Mouse (Mus musculus) gonadal fat pad, adult 2 months (tissue): ENCODE measurements around the gene Fgb. TPM values are rescaled to one million over a fixed set of nuclear protein-coding genes. Genes with fewer than 3 reads are reported as not detected.

Experiments used
- DNase-seq: peaks from one replicate; pipeline ENCODE4 v3.0.0-alpha.2; 2012; ENCODE audit warnings: low read depth
- polyA plus RNA-seq: library from polyadenylated mRNA; depleted of rRNA; stranded (reverse); fragments of >200 nt; gene quantifications from 2 replicates; pipeline ENCODE4 v1.2.3, GENCODE M21; 2012

Gene Fgb
- polyA plus RNA-seq, 1 experiment, result 0.04 TPM

DNA sequence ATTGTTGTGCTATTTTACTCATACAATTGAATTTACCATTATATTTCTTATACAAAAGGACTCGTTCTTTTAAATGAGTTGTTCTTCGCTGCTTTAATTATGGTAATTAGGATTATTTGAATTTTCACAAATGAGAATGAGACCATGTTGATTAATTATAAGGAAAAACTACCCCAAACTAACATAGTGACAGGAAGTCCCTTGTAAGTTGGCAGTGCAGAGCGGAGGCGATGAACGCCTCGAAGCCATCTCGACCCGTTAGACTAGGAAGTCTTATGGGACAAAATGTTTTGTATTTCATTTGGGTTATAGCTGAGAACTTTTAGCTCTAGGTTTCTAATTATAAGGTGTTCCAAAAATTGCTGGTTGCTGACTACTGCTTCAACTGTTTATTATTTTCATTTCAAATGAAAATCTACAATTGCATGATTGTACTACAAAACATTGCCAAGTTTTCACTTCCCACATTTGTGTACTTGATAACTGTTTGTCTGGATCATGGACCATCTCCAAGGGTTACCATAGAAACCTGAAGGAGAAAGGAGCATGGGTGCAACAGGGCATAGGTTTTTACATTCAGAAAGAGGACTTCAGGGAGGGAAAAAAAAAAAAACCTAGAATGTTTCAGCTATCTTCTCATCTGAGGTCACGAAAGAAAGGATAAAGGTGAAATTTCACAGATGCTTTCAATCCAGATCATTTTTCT lies 22.0 kb downstream of the Fgb start:
- no peak for DNase-seq

DNA sequence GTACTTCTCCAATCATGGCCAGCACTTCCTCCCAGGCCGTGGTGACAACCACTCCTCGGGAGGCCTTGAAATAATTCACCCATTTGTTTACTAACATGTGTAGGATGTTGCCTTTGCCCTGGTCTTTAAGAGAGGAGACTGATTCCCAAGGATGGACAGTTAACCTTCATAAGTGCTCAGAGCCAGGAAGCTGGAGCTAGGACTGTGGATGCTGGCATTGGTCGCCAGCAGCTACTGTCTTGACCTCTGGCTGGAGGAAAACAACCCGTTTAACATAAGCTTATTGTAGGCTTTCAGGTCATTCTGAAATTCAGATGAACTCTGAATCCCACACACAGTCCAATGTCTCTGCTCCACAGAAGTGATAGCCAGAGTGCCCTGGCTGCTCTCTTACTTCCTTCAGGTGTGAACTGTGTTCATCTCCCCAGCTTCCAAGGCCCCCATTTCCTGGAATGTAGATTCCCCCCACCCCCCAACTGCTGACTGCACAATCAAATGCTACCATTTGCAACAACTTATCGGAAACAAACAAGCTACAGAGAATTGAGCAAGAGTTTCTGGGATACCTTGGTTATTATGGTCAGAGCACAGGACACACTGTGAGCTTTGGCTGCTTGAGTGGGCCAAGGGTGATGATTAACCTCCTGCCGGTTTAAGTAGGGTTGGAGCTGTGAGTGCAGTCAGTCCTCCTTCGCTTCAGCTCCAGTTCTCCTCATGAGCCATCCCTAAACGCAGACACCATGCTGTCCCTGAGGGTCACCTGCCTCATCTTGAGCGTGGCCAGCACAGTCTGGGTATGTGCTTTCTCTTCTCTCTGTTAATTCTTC lies 24.0 kb downstream of the Fgb start, which contains the start of gene Fga:
Gene Fga (plus strand): TSS at position 602 of the 827 bp plus-strand sequence.
- no peak for DNase-seq

DNA sequence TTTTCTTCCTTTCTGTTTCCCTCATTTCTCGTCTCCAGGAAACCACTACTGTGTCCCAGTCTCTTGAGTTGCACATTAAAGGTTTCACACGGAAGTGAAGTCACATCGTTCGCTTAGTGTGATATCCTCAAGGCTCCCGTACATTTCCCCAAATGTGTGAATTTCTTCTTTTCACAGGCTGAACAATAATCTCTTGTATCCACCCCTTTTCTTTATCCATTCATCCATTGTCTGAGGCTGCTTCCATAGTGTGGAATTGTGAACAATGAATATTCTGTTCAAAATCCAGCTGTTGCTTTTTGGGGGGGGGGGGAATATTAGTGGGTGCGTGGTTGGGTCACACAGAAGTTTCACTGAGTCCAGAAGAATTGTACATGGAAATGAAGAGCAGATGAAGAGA lies 24.6 kb downstream of the Fgb start:
- DNase-seq, result no peak

DNA sequence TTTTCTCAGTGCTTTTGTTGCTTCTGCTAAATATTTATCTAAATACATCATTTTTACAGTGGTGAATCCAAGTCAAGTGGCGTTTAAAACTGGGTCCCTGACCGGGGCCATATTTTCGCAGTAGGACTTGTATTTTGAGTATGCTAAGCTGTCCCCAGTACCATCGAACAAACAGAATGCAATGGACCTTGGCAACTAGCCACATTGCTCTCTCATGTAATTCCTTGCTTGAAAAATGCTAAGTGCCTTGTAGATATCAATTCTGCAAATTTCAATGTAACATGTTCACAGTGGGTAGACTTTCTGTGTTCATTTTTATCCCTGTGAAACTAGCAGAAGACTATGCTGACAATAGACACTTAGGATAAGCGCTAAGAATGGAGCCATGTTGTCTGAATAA lies 28.5 kb downstream of the Fgb start:
- no peak for DNase-seq

DNA sequence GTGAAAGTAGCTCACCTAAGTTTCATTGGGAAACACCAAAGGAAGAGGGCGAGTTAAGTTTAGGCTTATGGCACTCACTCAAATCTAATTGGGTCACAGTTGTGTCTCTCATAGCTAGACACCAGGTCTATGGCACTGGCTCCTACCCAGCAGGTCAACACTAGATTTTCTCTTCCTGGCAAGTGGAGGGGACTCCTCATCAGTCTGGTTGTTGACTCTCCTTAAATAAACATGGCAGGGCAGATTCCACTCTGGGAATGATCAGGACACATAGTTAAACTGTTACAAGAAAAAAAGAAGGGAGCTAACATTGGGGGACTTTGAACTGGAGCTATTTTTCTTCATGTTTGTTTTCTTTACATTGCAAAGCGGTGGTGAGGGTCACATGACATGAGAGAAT lies 29.3 kb downstream of the Fgb start:
- DNase-seq, result no peak

DNA sequence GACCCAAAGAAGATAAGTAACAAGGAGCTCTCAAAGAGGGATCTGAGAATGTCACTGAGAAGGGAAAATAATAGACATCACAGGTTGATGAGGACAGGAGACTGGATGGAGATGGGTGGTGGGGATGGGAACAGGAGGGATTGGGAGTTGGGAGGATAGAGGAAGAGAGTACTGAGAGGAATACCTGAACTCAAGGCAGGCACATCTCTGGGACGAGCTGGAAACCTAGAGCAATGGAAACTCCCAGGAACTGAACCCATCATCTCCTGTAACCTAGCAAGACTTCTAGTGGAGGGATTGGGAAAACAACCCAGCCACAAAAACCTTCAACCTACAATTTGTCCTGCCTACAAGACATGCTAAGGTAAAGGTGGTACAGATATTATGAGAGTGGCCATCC lies 33.4 kb downstream of the Fgb start:
- no peak for DNase-seq

DNA sequence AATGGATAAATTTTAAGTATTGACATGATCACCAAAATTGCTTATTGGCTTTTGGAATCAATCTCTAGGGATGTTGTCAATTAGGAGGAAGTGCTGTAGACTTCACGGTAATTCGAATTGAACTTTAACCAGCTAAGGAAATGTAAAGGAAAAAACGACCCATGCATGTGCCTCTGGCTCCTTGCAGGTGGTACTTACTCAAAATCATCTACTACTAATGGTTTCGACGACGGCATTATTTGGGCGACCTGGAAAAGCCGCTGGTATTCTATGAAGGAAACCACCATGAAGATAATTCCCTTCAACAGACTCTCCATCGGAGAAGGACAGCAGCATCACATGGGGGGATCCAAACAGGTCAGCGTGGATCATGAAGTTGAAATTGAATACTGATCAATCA lies 35.7 kb downstream of the Fgb start:
- DNase-seq, result no peak

DNA sequence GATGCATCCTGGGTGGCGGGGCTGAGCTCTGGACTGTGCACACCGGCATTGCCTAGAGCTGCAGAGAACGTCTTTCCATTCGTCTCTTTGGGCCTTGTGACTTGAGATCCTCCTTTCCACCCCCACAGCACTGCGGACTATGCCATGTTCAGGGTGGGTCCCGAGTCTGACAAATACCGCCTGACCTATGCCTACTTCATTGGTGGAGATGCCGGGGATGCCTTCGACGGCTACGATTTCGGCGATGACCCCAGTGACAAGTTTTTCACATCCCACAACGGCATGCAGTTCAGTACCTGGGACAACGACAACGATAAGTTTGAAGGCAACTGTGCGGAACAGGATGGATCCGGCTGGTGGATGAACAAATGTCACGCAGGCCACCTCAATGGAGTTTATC lies 37.0 kb downstream of the Fgb start:
- DNase-seq, result no peak

DNA sequence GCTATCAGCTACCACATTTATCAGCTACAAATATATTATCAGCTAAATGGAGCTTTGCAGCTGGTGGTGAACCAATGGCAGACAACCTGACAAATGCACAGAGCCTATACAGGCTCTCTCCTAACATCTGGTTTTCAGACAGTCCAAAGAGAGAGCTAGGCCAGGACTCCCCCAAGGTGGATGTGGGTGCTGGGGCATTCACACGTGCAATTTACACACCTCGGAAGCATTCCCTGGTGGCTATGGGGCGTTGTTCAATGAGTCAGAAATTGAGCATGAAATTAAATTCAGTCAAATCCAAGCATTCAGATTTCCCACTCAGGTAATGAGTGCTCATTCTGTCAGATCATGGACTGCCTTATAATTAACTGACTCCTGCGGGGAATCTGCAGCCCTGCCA lies 38.1 kb downstream of the Fgb start:
- DNase-seq, result no peak

DNA sequence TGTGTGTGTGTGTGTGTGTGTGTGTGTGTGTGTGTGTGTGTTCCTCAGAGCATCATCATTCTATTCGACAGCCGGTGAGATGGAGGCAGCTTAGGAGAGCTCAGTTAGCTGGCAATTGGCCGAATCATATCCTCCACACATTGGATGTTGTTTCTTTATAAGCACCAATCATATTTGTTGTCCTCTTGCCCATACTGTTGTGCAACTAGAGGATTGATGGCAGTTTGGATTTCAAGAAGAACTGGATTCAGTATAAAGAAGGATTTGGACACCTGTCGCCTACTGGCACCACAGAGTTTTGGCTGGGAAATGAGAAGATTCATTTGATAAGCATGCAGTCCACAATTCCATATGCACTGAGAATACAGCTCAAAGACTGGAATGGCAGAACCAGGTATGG lies 38.5 kb downstream of the Fgb start:
- DNase-seq, result peak; percentile 44

DNA sequence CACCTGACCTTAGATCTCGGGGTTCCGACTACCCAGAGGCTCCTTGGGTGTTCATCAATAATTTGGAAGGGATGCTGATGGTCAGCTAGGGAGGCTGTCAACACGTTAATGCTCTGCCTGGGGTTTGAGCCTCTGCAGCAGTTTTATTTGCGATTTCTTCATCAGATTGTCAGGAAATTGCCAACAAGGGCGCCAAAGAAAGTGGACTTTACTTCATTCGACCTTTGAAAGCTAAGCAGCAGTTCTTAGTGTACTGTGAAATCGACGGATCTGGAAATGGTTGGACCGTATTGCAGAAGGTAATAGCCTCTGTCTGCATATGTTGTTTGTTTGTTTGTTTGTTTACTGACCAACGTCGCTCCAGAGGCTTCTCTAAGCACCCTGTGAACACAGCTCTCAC lies 39.4 kb downstream of the Fgb start:
- no peak for DNase-seq

DNA sequence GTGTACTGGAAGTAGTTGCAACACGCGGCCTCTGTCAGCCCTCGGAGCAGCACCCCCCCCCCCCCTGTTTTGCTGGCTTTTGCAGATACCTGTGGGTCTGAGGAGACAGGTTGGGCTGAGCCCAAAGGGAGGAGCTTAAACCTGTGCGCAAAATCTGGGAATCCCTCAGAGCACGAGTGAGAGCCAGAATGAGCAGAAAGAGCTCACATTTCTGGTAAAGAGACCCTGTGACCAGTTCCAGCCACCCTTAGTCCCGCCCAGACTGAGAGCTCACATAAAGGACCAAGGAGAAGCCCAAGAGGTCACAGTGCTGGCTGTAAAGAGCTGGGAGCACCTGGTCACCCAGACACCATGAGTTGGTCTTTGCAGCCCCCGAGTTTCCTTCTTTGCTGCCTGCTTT lies 42.1 kb downstream of the Fgb start, which contains the start of gene Fgg:
Gene Fgg (plus strand): TSS at position 168 of the 400 bp plus-strand sequence.
- no peak for DNase-seq

DNA sequence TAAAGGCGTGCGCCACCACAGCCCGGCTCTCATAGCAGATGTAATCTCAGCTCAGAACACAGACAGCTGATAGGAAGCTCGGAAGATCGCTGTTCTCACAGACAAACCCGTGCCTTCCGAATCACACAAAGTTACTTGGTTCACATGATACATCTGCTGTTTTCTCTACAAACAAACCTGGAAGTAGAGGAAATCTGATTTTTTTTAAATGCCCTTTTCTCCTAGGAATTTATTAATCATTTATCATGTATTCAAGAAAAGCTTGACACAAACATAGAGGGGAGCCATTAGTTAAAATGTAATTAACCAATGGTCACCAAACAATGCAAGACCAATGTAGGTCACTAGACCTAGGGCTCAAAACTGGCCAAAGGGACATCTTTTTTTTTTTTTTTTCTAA lies 44.9 kb downstream of the Fgb start:
- no peak for DNase-seq

DNA sequence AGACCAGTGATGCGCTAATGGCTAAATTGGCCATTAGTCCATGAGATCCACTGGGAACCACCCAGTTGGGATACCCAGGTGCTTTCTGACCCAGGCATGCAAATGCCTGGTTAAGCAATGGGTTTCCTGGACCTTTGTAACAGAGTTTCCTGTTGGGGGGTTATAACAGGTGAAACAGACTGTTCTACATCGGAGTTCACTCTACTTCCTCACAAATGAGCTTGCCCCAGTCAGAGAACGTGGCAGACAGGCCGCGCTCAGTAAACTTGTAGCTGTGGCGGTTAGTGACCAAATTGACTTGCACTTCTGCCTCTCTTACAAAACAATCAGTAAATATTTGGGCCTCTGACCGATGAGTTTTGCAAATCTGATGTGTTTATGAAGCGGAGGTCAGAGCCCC lies 46.6 kb downstream of the Fgb start:
- no peak for DNase-seq

DNA sequence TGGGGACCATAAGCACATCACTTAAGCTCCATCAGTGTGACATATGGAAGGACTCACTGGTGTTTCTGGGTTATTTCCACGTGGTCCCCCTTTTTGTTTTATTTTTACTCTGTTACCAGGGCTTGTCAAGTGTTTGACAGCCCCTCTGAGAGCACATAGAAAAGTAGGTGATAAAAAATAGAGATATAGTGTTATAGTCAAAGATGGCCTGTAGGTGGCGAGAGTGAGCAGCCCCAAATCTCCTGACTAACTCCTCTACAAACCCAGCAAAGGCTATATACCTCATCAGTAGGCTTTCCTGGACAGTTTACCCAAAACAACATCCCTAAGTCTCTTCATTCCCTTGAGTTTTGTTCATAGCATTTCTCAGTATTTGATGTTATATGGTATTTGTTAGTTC lies 47.5 kb downstream of the Fgb start:
- DNase-seq, result no peak

DNA sequence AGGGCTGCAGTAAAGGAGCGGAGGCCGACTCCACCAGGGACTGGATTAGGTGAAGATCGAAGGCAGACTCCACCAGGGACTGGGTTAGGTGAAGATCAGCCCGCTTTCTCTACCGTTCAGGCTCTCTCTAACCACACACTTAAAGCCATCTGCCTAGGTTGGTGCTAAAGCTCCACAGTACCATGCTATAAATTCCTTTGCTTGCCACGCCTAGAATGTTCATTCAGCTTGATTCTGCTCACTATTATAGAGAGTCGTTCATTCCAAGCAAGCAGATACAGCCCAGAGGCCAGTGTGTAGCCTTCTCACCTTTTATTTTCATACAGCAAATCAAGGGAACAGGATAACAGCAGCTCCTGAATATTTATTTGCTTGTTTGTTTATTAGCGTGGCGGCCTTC lies 49.7 kb downstream of the Fgb start:
- no peak for DNase-seq

DNA sequence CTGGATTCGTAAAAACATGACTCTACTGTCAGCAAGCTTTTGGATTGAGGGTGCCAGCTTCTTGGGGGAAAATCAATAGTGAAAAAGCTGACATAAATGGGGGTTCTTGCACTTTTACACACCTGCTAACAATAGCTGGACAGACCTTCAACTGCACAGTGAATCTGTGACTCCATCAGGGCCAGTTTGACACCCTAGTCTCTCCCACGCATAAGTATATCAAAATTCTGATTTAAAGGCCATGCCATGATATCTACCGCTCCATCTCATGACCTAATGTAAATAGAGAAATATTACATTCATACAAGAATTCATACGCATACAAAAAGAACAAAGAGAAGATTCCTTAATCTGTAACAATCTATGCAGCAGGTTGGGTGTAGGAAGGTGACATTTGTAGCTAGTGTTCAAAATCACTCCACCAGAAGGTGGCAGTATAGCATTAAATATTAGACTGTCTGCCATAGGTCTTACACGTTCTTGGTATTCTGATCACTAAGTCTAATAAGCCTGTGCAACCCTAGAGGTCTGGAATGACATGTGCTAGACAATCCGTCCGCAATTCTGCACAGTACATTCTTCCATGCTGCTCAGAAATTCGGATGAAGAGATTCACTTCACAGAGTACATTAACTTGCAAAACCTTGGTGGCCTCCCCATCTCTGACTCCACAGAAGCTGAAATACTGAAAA lies 50.7 kb downstream of the Fgb start:
- DNase-seq, result no peak

DNA sequence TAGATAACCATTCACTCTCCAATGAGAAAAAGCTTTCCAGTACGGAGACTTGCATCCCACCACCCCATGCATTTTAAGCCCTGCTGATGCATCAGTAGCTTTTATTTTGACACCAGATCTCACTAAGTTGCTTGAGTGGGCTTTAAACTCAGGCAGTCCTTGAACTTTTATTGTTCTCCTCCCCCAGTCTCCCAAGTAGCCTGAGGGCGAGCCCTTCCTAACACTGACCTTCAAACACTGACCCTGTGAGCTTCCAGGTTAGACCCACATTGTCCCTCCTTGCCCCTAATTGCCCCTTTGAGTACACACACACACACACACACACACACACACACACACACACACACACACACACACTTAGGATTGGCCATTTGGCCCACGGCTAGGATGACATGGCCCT lies 53.0 kb downstream of the Fgb start:
- no peak for DNase-seq

DNA sequence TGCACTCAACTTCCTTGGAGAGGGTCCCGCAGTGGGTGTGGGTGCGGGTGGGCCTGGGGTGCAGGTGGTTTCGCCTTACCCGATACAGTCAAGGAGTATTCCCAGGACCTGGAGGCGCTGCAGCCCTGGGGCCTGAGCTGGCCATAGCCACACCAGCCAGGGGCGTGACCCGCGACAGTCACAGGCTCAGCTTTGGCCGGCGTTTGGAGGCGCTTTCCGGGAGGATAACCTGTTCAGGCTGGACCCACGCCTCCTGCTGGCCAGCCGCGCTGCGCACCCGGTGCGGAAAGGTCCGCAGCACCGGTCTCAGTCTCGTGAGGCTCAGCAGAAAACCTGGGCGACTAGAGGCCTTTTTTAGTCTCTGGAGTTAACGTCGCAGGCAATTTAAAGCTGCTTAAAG lies 54.3 kb downstream of the Fgb start:
- no peak for DNase-seq

DNA sequence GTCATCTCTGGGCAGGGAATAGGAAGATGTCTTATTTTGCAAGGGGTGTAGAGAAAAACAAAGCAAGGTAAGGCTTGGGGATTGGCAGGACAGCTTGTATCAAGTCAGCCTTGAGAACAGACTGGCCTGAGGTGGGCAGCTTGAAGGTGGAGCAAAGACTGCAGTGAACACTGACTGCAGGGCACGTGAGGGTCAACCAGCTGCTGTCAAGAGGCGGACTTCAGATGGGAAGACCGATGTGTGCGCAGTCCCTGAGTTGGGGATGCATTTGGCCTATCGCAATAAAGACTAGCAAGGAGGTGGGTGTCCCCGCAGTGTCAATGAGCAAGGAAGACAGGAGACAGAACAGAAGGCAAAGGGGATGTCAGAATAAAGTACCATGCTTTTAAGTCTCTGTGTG lies 56.7 kb downstream of the Fgb start:
- DNase-seq, result no peak

DNA sequence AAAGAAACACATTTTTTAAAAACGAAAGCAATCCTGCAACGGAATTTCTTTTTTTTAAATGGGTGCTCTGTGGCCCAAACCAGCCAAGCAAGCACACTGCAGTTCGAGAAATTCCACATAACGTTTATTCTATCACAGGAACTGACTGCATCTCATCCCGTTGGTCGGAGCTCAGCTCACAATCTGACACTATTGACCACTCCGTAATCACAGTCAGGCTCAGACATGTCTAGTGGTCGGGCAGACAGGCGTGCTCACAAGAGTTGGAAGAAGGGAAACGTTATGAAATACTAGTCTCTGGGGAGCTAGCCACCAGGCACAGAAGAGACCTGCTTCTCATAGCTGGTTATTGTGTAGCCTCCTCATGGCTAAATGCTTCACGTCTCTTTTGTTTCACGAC lies 57.7 kb downstream of the Fgb start:
- no peak for DNase-seq
